Mouse (Mus musculus) lung, embryonic 16.5 days (tissue): ENCODE measurements around the gene B3galt6. TPM values are rescaled to one million over a fixed set of nuclear protein-coding genes. Genes with fewer than 3 reads are reported as not detected.

ENCODE experiments used
- ATAC-seq: fragments of 200-750 bp; cut with Nextera tagmentation; 2 replicates; pipeline ENCODE4 v1.8.0; 2017; ENCODE audit warnings: low read depth, mild to moderate bottlenecking, moderate library complexity
- H3K27ac ChIP-seq: fragments of 300-500 bp; sonication (generic); 2 replicates; pipeline ENCODE4 v1.5.1; 2014; ENCODE audit warnings: mild to moderate bottlenecking, control low read depth, low read length
- H3K27me3 ChIP-seq: fragments of 300-500 bp; sonication (generic); 2 replicates; pipeline ENCODE4 v1.6.1; 2014; ENCODE audit warnings: low read depth, low read length, mixed read lengths; ENCODE audit not compliant: control insufficient read depth, insufficient read depth
- H3K36me3 ChIP-seq: fragments of 300-500 bp; sonication (generic); 2 replicates; pipeline ENCODE4 v1.6.1; 2014; ENCODE audit warnings: low read length; ENCODE audit not compliant: control insufficient read depth, insufficient read depth
- H3K4me1 ChIP-seq: fragments of 300-500 bp; sonication (generic); replicated peaks from 2 replicates; pipeline ENCODE4 v1.6.1; 2014; ENCODE audit warnings: low read length, mixed read lengths; ENCODE audit not compliant: control insufficient read depth, insufficient read depth
- H3K4me2 ChIP-seq: fragments of 300-500 bp; sonication (generic); 2 replicates; pipeline ENCODE4 v1.6.1; 2014; ENCODE audit warnings: low read depth, low read length, control low read depth
- H3K4me3 ChIP-seq: fragments of 300-500 bp; sonication (generic); 2 replicates; pipeline ENCODE4 v1.5.1; 2014; ENCODE audit warnings: mild to moderate bottlenecking, low read length, control low read depth
- H3K9ac ChIP-seq: fragments of 300-500 bp; sonication (generic); 2 replicates; pipeline ENCODE4 v1.6.1; 2014; ENCODE audit warnings: low read length, control low read depth
- H3K9me3 ChIP-seq: fragments of 300-500 bp; sonication (generic); 2 replicates; pipeline ENCODE4 v1.6.1; 2016; ENCODE audit warnings: low read length; ENCODE audit not compliant: control insufficient read depth
- WGBS: fragments of 180-500 bp; shearing (Covaris S2); extraction: QIAGEN DNeasy Blood & Tissue Kit; methylation state at CpG from one replicate; pipeline ENCODE4 v1.1.7; 2014; 5-methylcytosine and 5-hydroxymethylcytosine counted together
- polyA plus RNA-seq: library from polyadenylated mRNA; unstranded; fragments of >200 nt; fragmentation: Nextera tagmentation; extraction: Ambion mirVana; gene quantifications from 2 replicates; pipeline ENCODE4 v1.2.1, GENCODE M21; 2015

Gene B3galt6
- polyA plus RNA-seq, 1 experiment from 2014 or later: 12.8 TPM

DNA sequence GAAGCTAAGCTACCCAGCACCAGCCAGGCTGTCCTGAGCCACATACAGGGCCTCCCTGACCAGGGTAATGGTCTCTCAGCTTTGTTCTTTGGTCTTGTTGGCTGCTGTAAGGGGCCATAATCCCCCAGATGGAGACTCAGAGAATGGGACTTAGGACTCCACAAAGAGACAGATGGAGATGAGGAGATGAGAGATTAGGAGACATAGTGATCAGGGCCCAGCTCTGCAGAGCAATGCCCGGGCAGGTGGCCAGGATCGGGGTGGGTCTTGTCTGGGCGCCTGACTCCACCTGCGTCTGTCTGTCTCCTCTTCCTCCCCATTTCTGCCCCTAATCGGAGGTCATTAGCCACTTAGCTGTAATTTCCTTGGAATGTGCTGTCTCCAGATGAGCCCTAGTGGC, 22.2 kb downstream of the B3galt6 start:
- WGBS: 80% methylated on average over 5 of the region's 5 CpGs
- Histone ChIP-seq H3K4me1 (no peaks in the 10 kb centered on the region), H3K9me3 (no peaks in the 10 kb centered on the region), H3K27ac (no peak overlapping the region), H3K27me3 (no peaks in the 10 kb centered on the region), H3K4me2 (no peak overlapping the region), H3K36me3 (peaks cover 3% of the 10 kb centered on the region; the same call in 1 of the 2 replicates), H3K4me3 (no peak overlapping the region), H3K9ac (no peak overlapping the region)
- no peak for ATAC-seq

DNA sequence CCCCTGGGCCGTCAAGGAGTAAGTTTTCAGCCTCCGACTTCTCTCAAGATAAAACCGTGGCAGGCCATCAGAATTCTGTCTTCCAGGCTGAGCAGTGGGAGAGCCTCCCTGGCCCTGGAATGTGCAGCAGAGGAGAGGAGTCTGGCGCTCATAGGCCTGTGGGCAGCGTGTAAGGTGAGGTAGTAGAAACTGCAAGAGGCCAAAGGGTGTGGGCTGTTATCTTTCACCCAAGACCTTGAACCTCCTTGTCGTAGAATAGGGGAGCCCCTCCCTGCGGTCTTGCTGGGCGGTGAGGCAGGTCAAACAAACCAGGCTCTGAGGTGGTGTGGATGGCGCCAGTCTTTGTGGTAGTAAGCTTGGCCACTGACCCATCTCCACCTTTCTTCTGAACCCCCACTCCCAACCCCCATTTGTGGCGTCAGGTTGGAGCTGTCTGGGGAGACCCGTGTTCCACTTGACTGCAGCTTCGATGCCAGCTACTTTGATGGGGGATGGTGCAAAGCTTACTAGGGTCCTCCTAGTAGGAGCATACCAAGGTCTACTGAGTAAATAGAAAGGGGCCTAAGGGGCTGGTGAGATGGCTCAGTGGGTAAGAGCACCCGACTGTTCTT, 23.3 kb downstream of the B3galt6 start:
- no peak overlapping the region for H3K4me2 ChIP-seq
- no peak overlapping the region for H3K4me3 ChIP-seq
- no peak for ATAC-seq
- no peaks in the 10 kb centered on the region for H3K27me3 ChIP-seq
- H3K27ac ChIP-seq: no peak overlapping the region
- WGBS: 62% methylated on average over 13 of the region's 13 CpGs
- H3K9me3 ChIP-seq: no peaks in the 10 kb centered on the region
- H3K36me3 ChIP-seq: peaks cover 3% of the 10 kb centered on the region; the same call in 1 of the 2 replicates
- H3K9ac ChIP-seq: no peak overlapping the region
- H3K4me1 ChIP-seq: no peaks in the 10 kb centered on the region

DNA sequence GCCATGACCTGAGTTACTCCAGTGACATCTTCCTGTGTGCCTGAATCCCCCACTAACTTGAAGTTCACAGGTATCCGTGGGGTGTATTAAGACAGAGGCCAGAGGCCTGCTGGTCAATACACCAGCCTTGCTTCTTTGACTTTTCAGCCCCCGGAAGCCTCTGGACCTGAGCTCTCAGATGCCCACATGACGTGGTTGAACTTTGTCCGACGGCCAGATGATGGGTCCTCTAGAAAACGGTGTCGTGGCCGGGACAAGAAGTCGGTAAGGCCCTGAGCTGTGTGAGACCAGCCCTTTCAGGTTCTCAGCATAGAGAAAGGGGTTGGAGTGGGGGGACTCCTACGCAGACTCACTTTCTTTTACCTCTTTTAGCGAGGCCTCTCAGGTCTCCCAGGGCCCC, 28.1 kb downstream of the B3galt6 start:
- 93% methylated on average over 11 of the region's 11 CpGs for WGBS
- H3K27ac ChIP-seq: no peak overlapping the region
- no peaks in the 10 kb centered on the region for H3K9me3 ChIP-seq
- no peak overlapping the region for H3K4me3 ChIP-seq
- no peak overlapping the region for H3K9ac ChIP-seq
- H3K4me2 ChIP-seq: no peak overlapping the region
- H3K27me3 ChIP-seq: no peaks in the 10 kb centered on the region
- no peak for ATAC-seq
- H3K4me1 ChIP-seq: peaks cover 9% of the 10 kb centered on the region; the same call in 1 of the 2 replicates
- peaks cover 3% of the 10 kb centered on the region for H3K36me3 ChIP-seq

DNA sequence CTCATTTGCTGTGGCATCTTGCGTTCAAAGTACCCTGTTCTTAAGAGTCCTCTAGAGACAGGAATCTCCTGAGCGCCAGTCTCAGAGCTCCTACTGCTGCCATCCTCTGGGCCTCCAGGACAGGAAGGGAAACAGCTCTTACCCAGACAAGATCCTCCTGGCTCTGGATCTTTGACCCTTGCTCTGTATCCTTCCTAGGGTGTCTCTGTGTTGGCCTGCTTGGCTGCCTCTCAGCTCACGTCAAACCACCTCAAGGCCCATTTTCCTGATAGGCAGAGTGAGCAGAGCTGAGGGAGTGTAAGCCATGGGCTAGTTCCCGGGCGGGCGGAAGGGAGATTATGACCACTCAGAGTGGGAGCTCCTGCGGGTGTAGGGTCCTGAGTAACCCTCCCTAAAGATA, 29.3 kb downstream of the B3galt6 start:
- peaks cover 9% of the 10 kb centered on the region; the same call in 1 of the 2 replicates for H3K4me1 ChIP-seq
- H3K4me3 ChIP-seq: peak overlapping the region; percentile 65
- ATAC-seq: no peak
- 51% methylated on average over 7 of the region's 7 CpGs for WGBS
- peak overlapping the region; percentile 90 for H3K4me2 ChIP-seq
- no peak overlapping the region for H3K27ac ChIP-seq
- H3K36me3 ChIP-seq: peaks cover 8% of the 10 kb centered on the region
- H3K27me3 ChIP-seq: no peaks in the 10 kb centered on the region
- peak overlapping the region; percentile 78 for H3K9ac ChIP-seq
- no peaks in the 10 kb centered on the region for H3K9me3 ChIP-seq

DNA sequence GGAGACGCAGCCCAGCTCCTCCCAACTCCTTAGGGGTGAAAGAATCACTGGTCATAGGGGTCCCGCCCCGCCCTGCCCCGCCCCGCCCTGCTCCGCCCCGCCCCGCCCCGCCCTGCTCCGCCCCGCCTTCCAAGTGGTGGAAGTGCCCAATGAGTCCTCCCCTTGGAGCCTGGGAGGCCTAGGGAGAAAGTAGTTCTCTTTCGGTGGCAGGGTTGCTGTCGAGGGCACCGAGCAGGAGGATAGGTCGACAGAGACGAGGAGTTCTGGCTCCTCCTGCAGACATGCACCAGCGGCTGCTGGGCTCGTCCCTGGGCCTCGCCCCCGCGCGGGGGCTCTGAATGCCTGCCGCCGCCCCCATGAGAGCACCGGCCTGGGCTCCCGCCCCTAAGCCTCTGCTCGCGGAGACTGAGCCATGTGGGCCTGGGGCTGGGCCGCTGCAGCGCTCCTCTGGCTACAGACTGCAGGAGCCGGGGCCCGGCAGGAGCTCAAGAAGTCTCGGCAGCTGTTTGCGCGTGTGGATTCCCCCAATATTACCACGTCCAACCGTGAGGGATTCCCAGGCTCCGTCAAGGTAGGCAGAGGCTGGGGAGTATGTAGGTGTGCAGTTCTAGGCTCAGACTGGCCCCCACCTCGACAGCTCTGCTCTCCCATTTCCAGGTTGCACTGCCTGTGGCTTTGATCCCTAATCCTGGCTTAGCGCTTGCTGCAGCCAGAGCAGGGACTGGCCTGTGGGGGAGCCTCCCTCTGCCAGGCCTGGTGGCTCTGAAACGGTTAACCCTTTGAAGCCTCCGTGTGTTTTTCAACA, 30.1 kb downstream of the B3galt6 start, which contains the start of gene C1qtnf12:
Gene C1qtnf12 (plus strand): TSS at position 152 of the 805 bp plus-strand sequence.
- WGBS: under 1% methylated on average over 41 of the region's 42 CpGs
- peaks cover 9% of the 10 kb centered on the region; the same call in 1 of the 2 replicates for H3K4me1 ChIP-seq
- peak within 1 kb of the TSS; percentile 78 for H3K9ac ChIP-seq
- H3K36me3 ChIP-seq: peaks cover 15% of the 10 kb centered on the region
- H3K27ac ChIP-seq: peak within 1 kb of the TSS; percentile 60
- H3K4me3 ChIP-seq: peak within 1 kb of the TSS; percentile 65
- no peaks in the 10 kb centered on the region for H3K9me3 ChIP-seq
- ATAC-seq: peak; percentile 91
- no peaks in the 10 kb centered on the region for H3K27me3 ChIP-seq
- peak within 1 kb of the TSS; percentile 90 for H3K4me2 ChIP-seq

DNA sequence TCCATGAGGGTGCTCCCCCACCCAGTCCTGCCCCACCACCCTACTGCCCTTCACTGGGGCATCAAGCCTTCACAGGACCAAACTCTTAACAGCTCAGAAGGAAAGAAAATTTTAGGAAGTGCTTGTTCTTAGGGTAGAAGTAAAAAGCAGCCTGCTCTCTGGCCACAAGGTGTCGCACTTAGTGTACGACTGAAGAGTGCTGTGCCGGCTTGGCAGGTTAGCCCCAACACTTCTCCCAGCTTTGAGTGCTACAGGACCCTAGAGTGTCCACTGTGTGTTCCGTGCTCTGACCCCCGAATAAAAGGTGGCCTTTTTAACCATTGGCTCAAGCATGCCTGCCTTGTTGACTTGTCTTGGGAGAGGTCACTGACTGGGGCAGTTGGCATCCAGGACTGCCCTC, 33.2 kb downstream of the B3galt6 start:
- Histone ChIP-seq H3K9ac (no peak overlapping the region), H3K36me3 (peaks cover 31% of the 10 kb centered on the region), H3K4me1 (peaks cover 9% of the 10 kb centered on the region; the same call in 1 of the 2 replicates), H3K4me3 (no peak overlapping the region), H3K27ac (no peak overlapping the region), H3K4me2 (no peak overlapping the region), H3K27me3 (no peaks in the 10 kb centered on the region), H3K9me3 (no peaks in the 10 kb centered on the region)
- peak; percentile 25; the same call in 1 of the 2 replicates for ATAC-seq
- WGBS: 7% methylated on average over 5 of the region's 5 CpGs

DNA sequence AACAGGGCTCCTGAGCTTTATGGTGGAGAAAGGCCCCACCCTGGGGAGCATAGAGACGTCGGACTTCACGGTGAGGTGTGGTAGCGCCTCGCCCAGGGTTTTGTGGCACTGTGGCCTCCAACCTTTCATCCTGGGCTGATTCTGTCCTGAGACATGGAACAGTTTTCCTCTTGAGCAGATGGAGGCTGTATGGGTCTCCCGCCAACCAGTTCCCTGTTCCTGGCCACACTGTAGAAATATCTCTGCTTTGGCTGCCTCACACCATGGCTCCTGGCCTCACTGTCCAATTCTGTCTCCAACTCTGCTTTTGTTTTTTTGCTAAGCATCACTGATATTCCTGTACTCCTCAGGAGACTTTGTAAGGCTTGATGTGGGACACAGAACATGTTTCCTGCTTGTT, 37.0 kb downstream of the B3galt6 start:
- H3K4me2 ChIP-seq: no peak overlapping the region
- no peak for ATAC-seq
- 94% methylated on average over 6 of the region's 6 CpGs for WGBS
- peaks cover 50% of the 10 kb centered on the region for H3K36me3 ChIP-seq
- no peaks in the 10 kb centered on the region for H3K4me1 ChIP-seq
- no peak overlapping the region for H3K27ac ChIP-seq
- H3K9ac ChIP-seq: no peak overlapping the region
- H3K4me3 ChIP-seq: no peak overlapping the region
- no peaks in the 10 kb centered on the region for H3K9me3 ChIP-seq
- no peaks in the 10 kb centered on the region for H3K27me3 ChIP-seq

DNA sequence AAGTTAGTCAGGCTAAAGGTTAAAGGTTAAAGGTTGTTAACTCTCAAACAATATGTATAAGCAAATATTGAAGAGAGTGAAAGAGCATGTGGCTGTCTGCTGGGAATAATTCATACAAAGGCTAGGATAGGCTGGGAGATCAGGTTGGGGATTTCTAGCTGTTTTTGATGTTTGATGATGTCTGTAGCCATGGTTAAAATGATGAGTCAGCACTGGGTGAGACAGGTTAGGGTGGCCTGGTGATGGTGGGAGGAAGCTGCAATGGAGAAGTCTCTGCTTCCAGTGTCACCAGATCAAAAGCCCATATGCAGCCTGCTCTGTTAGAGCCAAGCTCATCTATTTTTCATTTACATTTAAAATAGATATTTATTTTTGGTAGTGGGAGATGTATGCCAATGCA, 45.4 kb downstream of the B3galt6 start:
- Histone ChIP-seq H3K9me3 (no peaks in the 10 kb centered on the region), H3K4me3 (no peak overlapping the region), H3K4me2 (no peak overlapping the region), H3K9ac (no peak overlapping the region), H3K36me3 (peaks cover 21% of the 10 kb centered on the region), H3K27ac (no peak overlapping the region), H3K27me3 (no peaks in the 10 kb centered on the region), H3K4me1 (peaks cover 13% of the 10 kb centered on the region)
- ATAC-seq: no peak

DNA sequence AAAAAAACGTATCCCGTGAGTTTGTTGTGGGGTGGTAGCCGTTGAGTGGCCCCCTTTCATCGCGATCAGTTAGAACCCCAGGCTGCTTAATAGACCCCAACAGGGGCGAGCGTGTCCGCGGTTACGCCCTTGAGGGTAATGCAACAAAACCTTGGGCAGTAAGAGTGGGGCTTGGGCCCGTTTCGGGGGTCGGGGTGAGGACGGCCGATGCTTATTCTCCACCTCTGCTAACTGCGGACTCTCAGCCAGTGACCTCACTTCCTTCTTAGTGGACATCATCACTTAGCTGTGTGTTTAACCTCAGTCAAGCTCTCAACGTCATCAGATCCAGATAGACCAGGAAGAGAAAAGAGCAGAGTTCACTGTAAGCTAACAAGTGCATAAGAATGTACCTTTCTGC, 48.2 kb downstream of the B3galt6 start:
- ATAC-seq: no peak; the same call in 1 of the 2 replicates
- Histone ChIP-seq H3K9me3 (no peaks in the 10 kb centered on the region), H3K27ac (no peak overlapping the region; the same call in 1 of the 2 replicates), H3K4me2 (peak overlapping the region; percentile 77), H3K27me3 (no peaks in the 10 kb centered on the region), H3K9ac (peak overlapping the region; percentile 88), H3K4me3 (peak overlapping the region; percentile 93), H3K4me1 (peaks cover 13% of the 10 kb centered on the region), H3K36me3 (peaks cover 4% of the 10 kb centered on the region)
- 0% methylated on average over 17 of the region's 17 CpGs for WGBS
